Mouse (Mus musculus) R1 (cell line): Measurements from ENCODE around the gene Srrm3.

ENCODE experiments used
- DNase-seq: peaks from one replicate; pipeline ENCODE4 v3.0.0-alpha.2; 2018; ENCODE audit warnings: low read depth, low spot score

The Srrm3 gene

DNA sequence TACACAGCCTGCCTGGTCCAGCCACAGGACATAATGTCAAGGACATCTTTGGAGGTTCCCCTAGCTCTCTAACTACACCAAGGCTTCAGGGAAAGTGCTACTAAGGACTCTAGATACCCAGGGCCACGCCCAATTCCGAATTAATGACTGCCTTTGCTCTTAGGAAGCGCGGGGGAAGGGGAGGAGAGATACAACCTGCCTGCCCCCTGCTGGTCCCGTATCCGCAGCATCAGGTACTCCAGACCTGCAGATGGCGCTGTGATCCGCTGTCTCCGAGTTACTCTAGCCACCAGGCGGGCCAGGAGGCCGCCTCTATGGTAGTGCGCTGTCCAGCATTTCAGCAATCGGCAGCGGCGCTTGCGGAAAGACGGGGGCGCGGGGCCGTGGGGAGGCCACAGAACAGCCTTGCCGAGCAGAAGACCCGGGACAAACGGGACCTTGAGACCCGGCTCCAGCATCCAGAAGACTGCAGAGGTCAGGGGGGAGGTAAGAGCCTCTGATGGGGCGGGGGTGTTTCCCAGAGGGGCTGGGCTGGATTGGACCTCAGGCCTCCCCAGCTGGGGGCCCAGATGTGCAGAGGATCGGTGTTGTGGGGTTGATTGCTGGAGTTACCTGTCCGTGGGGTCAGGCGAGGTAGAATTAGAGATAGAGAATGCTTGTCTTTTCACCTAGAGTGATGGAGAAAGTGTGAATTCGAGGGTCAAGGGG lies at the start of gene Srrm3:
Gene Srrm3, plus strand, starts transcription at position 336 of the 708 bp plus-strand sequence.
- peak; percentile 97 for DNase-seq

DNA sequence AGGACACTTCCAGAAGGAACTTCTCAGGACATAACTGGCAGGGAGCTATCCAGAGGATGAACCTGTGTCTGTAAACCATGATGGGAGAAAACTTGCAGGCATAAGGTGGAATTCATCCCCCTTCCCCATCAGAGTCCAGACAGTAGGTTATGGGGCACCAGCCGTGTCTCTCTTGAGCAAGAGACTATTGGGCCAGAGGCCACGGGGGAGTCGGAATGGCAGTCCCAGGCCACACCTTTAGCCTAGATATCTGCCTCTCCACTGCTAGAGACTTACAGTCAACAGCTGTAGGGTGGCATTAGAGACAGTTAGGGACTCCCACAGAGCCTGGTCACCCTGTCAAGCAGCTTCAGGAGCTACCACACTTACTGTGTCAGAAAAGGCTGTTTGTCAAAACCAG lies 44.8 kb upstream of the Srrm3 start:
- no peak for DNase-seq

DNA sequence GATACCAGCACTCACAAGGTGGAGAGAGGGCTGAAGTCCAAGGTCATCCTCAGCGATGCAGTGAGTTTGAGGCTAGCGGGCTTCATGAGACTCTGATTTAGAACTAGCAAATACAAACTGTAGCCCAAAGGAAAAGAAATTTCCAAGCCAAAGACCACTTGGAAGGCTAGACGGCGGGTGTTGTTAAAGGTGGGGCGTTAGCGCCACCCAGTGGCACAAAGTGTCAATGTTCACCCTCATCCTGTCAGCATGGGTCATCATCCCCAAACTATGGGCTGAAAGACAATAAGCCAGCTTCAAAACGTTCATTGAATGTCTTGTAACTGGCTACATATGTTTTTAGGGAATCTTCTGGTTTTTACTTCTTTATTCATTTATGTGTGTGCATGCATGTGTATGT lies 43.2 kb upstream of the Srrm3 start:
- DNase-seq, result peak; percentile 68

DNA sequence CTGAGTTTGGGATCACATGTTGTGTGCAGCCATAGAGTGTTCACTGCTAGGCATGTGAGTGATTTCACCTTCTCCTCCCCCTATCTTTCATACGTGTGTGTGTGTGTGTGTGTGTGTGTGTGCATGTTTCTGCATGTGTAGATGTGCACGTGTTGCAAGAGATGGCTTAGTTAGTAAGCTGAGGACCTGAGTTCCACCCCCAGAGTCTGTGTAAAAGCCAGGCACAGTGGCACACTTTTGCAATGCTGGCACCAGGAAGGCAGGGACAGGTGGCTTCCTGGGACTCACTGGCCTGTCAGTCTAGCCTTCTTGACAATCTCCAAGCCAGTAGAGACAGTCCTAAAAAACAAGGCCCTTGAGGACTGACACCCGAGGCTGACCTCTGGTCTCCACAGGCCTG lies 41.7 kb upstream of the Srrm3 start:
- DNase-seq, result no peak

DNA sequence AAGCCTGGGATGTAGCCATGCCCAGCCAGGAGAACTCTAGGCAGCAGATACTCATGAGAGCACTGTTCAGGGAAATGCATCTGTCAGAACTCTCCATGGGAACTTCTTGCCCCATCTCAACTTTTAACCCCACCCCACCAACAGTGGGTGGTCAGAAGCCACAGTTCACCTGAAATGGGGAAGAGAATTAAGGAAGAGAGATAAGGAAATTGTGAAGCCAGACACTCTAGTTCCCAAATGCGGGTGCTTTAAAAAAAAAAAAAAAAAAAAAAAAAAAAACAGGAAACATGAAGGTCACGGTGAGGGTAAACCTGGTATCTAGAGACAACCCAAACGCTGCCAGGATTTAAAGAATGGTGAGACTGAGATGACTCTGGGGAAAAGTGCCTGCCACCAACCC lies 34.2 kb upstream of the Srrm3 start:
- DNase-seq, result no peak

DNA sequence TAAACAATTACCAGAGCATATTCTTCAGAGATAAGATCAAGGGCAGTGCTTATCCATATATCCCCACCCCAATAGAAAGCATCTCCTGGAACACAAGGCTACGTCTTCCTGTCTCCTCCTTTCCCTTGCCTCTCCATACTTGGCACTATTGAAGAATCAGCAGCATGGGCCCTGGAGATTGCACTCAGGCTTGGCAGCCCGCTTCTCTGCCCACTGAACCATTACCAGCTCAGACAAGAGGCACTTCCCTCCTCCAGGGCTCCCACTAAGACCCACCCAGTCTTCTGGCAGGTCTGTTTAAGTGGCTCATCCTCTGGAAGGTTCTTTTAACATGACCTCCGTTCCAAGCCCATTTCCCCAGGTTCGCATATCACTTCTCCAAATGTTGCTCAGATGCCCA lies 30.1 kb upstream of the Srrm3 start:
- no peak for DNase-seq

DNA sequence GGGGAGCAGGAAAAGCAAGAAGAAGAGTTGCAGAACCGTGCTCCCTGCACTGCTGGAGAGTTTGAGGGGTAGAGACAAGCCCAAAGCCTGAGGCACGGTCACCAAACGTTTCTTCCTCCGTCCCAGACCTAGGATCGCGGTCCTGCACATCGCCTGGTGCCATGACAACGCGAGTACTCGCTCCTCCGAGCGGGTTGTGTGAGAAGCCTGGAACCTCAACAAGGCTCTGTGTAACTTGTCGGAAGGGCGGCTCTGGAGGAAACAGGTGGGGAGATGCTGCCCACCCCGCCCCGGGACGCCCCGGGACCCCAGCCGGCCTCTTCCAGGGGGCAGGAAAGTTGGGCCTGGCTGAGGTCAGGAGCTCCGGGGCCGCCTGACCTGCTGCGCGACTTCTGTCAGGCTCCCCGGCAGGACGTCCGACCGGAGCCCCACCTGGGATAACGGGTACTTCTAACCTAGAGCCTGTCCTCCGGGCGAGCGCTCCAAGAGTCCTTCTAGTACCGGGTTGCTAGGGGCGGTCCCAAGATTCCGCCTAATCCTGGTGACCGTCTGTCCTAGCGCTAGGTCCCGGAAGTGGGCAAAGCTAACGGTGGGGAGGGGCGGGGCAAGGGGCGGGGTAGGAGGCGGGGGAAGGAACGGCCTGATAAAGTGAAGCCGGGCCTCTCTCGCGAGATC lies 28.8 kb upstream of the Srrm3 start, which contains the start of gene Styxl1:
Gene Styxl1, minus strand, starts transcription at position 590 of the 675 bp plus-strand sequence.
- peak; percentile 83 for DNase-seq

DNA sequence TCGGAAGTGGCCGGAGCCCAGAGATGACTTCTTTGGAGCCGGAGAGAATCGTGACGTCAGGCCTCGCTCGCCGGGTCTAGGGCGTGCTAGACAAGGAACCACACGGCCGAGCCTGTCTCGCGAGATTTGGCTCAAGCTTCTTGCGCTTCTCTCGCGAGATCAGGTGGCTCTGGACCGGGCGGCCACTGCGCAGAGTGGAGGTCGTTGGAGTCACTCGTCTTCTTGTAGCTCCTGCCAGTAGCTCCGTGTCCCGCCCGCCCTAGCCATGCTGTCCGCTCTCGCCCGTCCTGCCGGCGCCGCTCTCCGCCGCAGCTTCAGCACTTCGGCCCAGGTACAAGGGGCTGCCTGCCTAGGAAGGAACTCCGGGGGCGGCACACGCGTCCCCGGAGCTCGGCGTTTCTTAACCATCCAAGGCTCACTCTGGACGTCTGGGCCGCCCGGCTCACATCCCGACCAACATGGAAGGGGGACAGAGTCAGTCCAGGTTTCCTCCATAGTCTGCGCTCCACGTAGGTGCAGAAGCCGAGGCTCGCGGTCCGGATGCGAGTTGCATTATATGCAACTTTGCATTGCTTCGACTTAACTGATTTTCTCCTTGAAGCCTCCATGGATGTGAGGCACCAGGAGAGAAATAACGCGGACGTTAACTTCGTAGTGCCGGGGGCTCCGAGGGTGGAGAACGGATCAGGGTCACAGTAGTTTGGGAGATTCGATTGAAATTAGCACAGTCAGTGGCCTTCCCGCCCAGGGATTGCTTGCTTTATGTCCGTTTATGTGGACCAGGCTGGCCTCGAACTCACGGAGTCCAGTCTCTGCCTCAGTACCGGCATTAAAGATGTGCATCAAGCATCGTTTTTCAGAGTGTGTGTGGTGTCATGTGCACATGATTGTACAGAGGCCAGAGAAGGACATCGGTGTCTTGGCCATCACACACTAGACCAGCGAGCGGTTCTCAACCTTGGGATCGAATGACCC lies 27.9 kb upstream of the Srrm3 start, which contains the start of gene Mdh2:
Gene Mdh2, plus strand, starts transcription at position 10 of the 975 bp plus-strand sequence.
- peak; percentile 100 for DNase-seq

DNA sequence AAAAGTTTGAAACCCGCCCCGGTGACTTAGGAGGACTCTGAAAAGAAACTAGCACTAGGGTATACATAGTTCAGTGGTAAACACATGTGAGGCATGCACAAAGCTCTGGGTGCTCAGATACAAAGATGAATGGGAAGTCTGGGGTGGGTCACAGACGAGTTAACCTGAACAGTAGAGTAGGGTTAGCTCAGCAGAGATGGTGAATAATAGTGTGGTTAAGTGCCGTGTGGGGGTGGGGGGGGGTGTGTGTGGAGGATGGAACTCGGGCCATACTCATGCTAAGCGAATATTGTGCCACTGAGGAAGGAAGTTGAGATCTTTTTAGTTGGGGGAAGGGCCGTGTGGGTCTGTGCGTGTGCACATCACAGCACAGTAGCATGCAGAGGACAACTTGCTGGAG lies 26.4 kb upstream of the Srrm3 start:
- no peak for DNase-seq

DNA sequence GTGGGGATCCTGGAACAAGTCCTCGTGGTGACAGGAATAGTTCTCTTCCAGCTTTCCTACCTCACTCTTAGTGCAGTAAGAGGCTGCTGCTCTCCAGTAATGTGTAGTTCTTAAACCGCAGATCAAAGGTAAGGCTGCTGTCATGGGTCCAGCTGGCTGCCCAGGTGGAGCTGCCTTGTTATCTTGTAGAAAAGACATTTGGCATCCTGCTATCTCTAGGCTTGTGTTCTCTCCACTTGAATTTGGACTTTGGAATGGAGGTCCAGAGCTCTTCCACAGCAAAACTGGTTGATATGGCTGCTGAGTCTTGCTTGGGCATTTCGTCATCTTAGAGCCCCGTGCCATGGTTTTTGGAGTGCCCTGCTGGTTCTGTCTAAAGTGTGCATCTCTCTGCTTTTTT lies 23.8 kb upstream of the Srrm3 start:
- DNase-seq, result no peak

DNA sequence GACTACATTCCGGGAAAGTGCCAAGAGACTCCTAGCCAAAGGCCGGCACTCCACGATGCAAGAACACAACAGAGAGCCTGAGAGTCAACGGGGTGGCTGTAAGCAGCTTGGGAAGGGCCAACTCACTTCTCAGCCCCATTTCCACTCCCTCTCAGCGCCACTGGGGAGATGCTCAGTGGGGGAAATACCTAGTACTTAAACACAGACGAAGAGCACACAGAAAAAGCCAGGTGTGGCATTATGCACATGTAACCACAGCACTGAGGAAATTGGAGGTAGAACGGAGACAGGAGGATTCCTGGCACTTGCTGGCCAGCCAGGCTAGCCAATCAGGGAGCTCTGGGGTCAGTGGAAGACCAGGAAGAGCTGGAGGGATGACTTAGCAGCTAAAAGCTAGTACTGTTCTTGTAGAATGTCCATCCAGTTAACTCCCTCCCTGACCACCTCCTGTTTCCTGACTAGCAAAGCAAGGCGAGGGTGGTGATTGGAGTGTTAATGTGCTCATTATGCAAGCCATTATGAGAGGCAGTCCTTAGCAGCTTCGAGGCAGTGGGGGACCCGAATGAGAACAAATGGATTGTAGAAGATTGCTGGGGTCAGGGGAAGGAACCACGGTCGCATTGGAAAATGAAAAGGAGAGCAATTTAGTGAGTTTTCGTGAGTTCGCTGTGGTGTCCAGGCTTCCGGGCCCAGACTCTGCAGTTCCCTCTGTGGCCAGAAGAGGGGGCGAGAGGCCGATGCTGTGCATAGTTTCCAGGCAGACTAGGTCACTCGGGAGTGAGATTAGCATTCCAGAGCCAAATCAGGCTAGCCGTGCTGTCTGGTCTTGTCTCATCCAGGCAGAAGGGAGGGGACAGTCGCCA lies 12.5 kb upstream of the Srrm3 start:
- DNase-seq, result peak; percentile 92

DNA sequence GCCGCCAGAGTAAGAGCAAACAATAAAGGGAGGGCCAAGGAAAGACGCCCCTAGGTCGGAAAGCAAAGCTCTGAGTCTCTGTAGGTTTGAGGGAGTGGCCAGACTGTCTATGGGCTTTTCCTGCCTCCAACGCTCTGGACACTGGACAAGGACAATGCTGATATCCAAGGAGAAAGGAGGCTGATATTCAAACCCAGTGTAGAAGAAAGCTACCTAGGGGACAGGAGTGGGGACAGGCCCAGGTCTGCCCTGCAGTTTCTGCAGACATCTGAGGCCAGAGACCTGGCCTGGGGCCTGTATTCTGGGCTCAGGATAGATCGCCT lies 11.9 kb upstream of the Srrm3 start:
- no peak for DNase-seq

DNA sequence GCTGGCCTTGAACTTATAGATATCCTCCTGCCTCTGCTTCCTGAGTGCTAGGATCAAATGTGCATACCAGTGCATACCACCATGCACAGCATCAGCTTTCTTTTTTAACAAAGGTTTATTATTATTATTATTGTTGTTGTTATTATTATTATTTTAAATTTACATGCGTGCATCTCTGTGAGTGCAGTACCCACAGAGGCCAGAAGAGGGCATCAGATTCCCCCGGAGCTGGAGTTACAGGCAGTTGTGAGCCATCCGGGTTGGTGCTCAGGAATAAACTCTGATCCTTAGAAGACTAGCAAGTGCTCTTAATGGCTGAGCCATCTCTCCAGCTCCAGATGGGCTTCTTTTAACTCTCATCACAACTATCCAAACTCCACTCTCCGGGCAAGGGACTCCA lies 6.9 kb upstream of the Srrm3 start:
- DNase-seq, result peak; percentile 64

DNA sequence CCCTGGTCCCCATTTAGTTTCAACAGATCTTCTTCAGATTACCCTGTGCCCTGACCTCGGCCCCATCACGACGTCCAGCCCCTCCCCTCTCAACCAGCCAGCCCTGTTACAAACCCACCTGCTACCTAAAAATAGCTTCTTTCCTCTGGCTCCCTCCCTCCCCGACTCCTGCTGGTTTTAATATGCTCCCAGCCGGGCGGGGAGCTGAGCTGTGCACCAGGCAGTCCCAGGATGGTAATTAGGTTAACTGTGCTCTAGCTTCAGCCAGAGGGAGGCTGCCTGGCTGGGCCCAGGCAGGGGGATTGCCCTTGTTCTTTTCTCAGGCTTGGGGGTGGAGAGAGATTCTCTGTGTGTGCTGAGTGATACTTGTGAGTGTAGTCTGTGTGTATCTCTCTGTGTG lies 5.8 kb upstream of the Srrm3 start:
- peak; percentile 81 for DNase-seq

DNA sequence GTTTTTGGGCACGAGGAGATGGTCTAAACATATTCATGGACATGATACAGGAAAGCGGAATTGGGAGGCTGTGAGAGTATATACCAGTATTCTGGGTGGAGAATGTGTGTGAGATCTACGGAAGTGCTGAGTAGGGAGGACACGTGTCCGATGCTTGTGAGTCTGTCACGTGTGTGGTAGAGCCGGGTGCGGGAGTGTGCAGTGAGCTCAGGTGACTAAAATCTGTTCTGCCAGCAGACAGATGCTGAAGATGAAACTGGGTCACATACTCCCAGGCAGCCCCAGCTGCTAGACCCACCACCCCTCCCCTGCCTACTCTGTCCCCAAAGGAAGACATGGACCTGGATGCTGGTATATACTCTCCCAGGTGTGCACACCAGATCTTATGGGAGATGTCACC lies 4.0 kb upstream of the Srrm3 start:
- no peak for DNase-seq

DNA sequence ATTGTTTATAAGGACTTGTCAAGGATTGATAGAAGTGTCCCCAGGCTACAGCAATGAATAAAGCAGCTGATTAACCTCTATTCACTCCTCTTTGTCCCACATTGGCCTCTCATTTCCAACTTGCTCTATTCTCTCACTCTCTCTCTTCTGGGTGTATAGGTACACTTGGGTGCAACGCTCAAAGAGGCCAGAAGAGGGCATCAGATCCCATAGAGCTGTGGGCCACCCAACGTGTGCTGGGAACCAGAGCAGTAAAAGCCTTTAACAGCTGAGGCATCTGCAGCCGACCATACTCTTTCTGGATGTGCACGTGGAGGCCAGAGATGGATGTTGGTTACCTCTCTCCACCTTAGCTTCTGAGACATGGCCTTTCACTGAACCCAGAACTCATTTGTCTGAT lies 3.6 kb upstream of the Srrm3 start:
- peak; percentile 91 for DNase-seq

DNA sequence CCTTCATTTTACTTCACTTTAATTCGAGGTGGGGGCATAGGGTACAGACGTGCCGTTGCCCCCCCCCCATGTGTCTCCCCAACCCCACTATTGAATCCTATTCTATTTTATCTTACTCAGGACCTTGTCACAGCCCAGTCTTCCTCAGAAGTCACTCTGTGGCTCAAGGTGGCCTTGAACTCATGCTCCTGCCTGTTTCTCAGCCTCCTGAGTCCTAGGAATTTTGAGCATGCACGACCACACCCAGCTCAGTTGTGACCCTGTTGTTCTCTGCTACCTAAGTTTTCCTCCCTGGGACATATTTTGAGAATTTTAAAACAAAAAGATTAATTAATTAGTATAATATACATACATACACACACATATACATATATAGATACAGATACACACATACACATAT lies 3.0 kb upstream of the Srrm3 start:
- DNase-seq, result peak; percentile 86

DNA sequence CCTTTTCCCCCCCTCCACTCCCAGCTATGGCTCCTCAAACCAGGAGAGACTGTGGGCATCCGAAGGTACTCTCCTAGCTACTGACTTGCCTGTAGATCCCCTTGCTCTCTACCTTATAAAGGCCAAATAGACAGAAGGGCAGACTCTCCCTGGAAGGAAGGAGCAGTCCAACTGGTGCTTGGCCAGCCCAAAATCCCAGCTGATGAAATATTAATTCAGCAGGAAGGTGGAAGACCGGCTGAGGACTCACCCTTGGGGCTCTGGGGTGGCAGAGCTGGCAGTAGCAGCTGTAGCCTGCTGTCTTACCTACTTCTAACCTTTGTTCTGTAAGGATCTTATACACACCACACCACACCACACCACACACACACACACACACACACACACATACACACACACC lies 2.0 kb upstream of the Srrm3 start:
- no peak for DNase-seq

DNA sequence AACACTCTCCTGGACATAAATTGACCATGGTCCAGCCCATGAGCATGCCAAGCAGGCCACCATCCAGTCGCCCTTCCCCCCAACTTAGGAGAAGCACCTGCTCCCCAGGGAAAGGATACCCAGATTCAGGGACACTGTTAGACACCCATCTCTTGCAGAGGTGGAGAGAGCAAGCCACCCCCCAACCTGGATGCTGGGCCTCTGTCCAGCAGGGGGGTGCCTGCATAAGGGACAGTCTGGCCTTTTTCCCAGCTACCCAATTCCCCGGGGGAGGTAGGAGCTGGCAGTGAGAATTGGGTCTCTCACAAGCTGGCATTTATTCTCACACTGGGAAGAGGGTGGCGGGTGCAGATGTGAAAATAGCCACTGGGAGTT lies 560 bp downstream of the Srrm3 start:
- no peak for DNase-seq

DNA sequence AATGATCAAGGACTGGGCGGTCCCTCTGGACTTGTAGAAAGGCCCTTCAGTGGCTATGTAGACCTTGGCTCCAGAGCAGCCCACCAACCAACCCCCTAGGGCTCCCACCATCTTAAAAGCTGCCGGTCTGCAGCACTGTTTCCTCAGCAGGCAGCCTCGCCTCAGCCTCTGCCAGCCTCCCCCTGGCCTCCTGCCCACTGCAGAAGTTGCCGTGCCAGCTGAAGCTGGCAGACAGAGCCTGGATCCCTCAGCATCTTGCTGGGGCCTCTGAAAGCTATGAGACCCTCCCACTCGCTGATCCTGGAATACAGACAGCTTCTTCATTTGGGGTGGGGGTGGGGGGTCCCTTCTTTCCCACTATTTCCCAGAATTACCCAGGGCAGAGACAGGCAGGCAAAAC lies 6.3 kb downstream of the Srrm3 start:
- no peak for DNase-seq

DNA sequence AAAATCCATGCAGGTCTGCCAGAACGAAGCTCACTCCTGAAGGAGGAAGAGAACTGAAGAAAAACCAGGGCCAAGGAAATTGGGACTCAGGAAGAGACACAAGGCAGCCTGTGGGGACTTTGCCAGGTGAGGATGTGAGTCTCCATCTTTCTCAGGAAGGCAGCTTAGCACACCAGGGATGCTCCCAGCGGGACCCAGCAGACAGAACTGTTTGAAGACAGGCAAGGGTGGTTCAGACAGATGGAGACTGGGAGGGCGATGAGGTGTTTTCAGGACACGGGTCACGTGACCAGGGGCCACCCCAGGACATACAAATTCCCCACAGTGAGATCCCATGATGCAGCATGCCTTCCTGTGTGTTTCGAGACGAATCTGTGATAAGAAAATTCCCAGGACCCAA lies 11.8 kb downstream of the Srrm3 start:
- DNase-seq, result no peak
